Mouse (Mus musculus) forebrain, embryonic 15.5 days (tissue): ENCODE measurements around the gene Lrrc8d. TPM values are rescaled to one million over a fixed set of nuclear protein-coding genes. Genes with fewer than 3 reads are reported as not detected.
"Not testable (repeated sequence)": the region's sequence is repeated elsewhere in the genome, so short reads cannot be mapped to it uniquely, and the experiment has no call there.

Source experiments
- ATAC-seq: fragments of 200-750 bp; cut with Nextera tagmentation; replicated peaks from 2 replicates; pipeline ENCODE4 v1.8.0; 2017; ENCODE audit warnings: mild to moderate bottlenecking, moderate TSS enrichment, moderate library complexity
- H3K27ac ChIP-seq: fragments of 300-500 bp; sonication (generic); replicated peaks from 2 replicates; pipeline ENCODE4 v1.5.1; 2015; ENCODE audit warnings: mild to moderate bottlenecking, inconsistent platforms
- H3K27me3 ChIP-seq: fragments of 300-500 bp; sonication (generic); 2 replicates; pipeline ENCODE4 v1.6.1; 2015; ENCODE audit warnings: inconsistent platforms
- H3K36me3 ChIP-seq: fragments of 300-500 bp; sonication (generic); 2 replicates; pipeline ENCODE4 v1.6.1; 2015; ENCODE audit warnings: mild to moderate bottlenecking, inconsistent platforms
- H3K4me1 ChIP-seq: fragments of 300-500 bp; sonication (generic); 2 replicates; pipeline ENCODE4 v1.6.1; 2015; ENCODE audit warnings: inconsistent platforms
- H3K4me2 ChIP-seq: fragments of 300-500 bp; sonication (generic); replicated peaks from 2 replicates; pipeline ENCODE4 v1.6.1; 2015; ENCODE audit warnings: mild to moderate bottlenecking, inconsistent platforms
- H3K4me3 ChIP-seq: fragments of 300-500 bp; sonication (generic); 2 replicates; pipeline ENCODE4 v1.5.1; 2015; ENCODE audit warnings: mild to moderate bottlenecking, inconsistent platforms
- H3K9ac ChIP-seq: fragments of 300-500 bp; sonication (generic); replicated peaks from 2 replicates; pipeline ENCODE4 v1.6.1; 2015; ENCODE audit warnings: mild to moderate bottlenecking, inconsistent platforms
- H3K9me3 ChIP-seq: fragments of 300-500 bp; sonication (generic); 2 replicates; pipeline ENCODE4 v1.6.1; 2016; ENCODE audit warnings: inconsistent platforms
- WGBS: fragments of 180-500 bp; shearing (Covaris S2); methylation state at CpG from one replicate; pipeline ENCODE4 v1.1.7; 2015; ENCODE audit warnings: mixed read lengths; 5-methylcytosine and 5-hydroxymethylcytosine counted together
- polyA plus RNA-seq: library from polyadenylated mRNA; unstranded; fragments of >200 nt; fragmentation: Nextera tagmentation; extraction: Ambion mirVana; gene quantifications from 2 replicates; pipeline ENCODE4 v1.2.1, GENCODE M21; 2015

The Lrrc8d gene
- polyA plus RNA-seq, 1 experiment from 2014 or later = 38.2 TPM

GRCm38 (mm10) chr5:105675511-105675910, 24.3 kb upstream of the Lrrc8d start:
- Histone ChIP-seq H3K36me3 (no peaks in the 10 kb centered on the region), H3K27ac (no peak overlapping the region), H3K4me3 (no peak overlapping the region), H3K9me3 (no peaks in the 10 kb centered on the region), H3K4me1 (peaks cover 4% of the 10 kb centered on the region; the same call in 1 of the 2 replicates), H3K4me2 (no peak overlapping the region), H3K27me3 (no peaks in the 10 kb centered on the region), H3K9ac (no peak overlapping the region)
- no peak for ATAC-seq
- 95% methylated on average over 4 of the region's 4 CpGs for WGBS

- ATAC-seq = no peak
- no peak overlapping the region for H3K4me2 ChIP-seq
- H3K27ac ChIP-seq = no peak overlapping the region
- H3K36me3 ChIP-seq = no peaks in the 10 kb centered on the region
- H3K27me3 ChIP-seq = no peaks in the 10 kb centered on the region
- H3K9ac ChIP-seq = no peak overlapping the region
- 91% methylated on average over 2 of the region's 2 CpGs for WGBS
- H3K4me1 ChIP-seq = peaks cover 4% of the 10 kb centered on the region; the same call in 1 of the 2 replicates
- H3K9me3 ChIP-seq = no peaks in the 10 kb centered on the region
- H3K4me3 ChIP-seq = no peak overlapping the region
Observed at GRCm38 (mm10) chr5:105677071-105677470, 22.7 kb upstream of the Lrrc8d start.

- Histone ChIP-seq H3K4me1 (peaks cover 4% of the 10 kb centered on the region; the same call in 1 of the 2 replicates), H3K9me3 (no peaks in the 10 kb centered on the region), H3K4me3 (no peak overlapping the region), H3K27me3 (no peaks in the 10 kb centered on the region), H3K27ac (no peak overlapping the region), H3K36me3 (no peaks in the 10 kb centered on the region), H3K4me2 (no peak overlapping the region), H3K9ac (no peak overlapping the region)
- WGBS = 79% methylated on average over 8 of the region's 8 CpGs
- no peak for ATAC-seq
Observed at GRCm38 (mm10) chr5:105678243-105678642, 21.5 kb upstream of the Lrrc8d start.

- 49% methylated on average over 4 of the region's 4 CpGs for WGBS
- no peak overlapping the region for H3K4me2 ChIP-seq
- peaks cover 4% of the 10 kb centered on the region; the same call in 1 of the 2 replicates for H3K4me1 ChIP-seq
- no peak for ATAC-seq
- no peak overlapping the region for H3K9ac ChIP-seq
- no peaks in the 10 kb centered on the region for H3K9me3 ChIP-seq
- H3K27ac ChIP-seq = no peak overlapping the region
- no peaks in the 10 kb centered on the region for H3K36me3 ChIP-seq
- no peak overlapping the region for H3K4me3 ChIP-seq
- H3K27me3 ChIP-seq = no peaks in the 10 kb centered on the region
Observed at GRCm38 (mm10) chr5:105679261-105679660, 20.5 kb upstream of the Lrrc8d start.

- H3K4me3 ChIP-seq = no peak overlapping the region
- no peak overlapping the region for H3K4me2 ChIP-seq
- no peak overlapping the region for H3K9ac ChIP-seq
- no peaks in the 10 kb centered on the region for H3K9me3 ChIP-seq
- no peak for ATAC-seq
- H3K4me1 ChIP-seq = peaks cover 4% of the 10 kb centered on the region; the same call in 1 of the 2 replicates
- H3K36me3 ChIP-seq = no peaks in the 10 kb centered on the region
- WGBS = 41% methylated on average over 9 of the region's 9 CpGs
- H3K27me3 ChIP-seq = no peaks in the 10 kb centered on the region
- no peak overlapping the region for H3K27ac ChIP-seq
Observed at GRCm38 (mm10) chr5:105679921-105680843, 19.6 kb upstream of the Lrrc8d start.

GRCm38 (mm10) chr5:105682143-105682611, 17.6 kb upstream of the Lrrc8d start:
- Histone ChIP-seq H3K9me3 (no peaks in the 10 kb centered on the region), H3K4me2 (no peak overlapping the region), H3K4me3 (no peak overlapping the region), H3K27ac (no peak overlapping the region), H3K4me1 (peaks cover 4% of the 10 kb centered on the region; the same call in 1 of the 2 replicates), H3K27me3 (no peaks in the 10 kb centered on the region), H3K36me3 (no peaks in the 10 kb centered on the region), H3K9ac (no peak overlapping the region)
- no peak for ATAC-seq
- WGBS = 71% methylated on average over 9 of the region's 9 CpGs

- 30% methylated on average over 4 of the region's 4 CpGs for WGBS
- no peaks in the 10 kb centered on the region for H3K9me3 ChIP-seq
- ATAC-seq = no peak
- H3K4me2 ChIP-seq = no peak overlapping the region
- H3K27ac ChIP-seq = no peak overlapping the region
- no peaks in the 10 kb centered on the region for H3K36me3 ChIP-seq
- peaks cover 4% of the 10 kb centered on the region; the same call in 1 of the 2 replicates for H3K4me1 ChIP-seq
- no peak overlapping the region for H3K4me3 ChIP-seq
- no peaks in the 10 kb centered on the region for H3K27me3 ChIP-seq
- H3K9ac ChIP-seq = no peak overlapping the region
Observed at GRCm38 (mm10) chr5:105683912-105684350, 15.8 kb upstream of the Lrrc8d start.

- Histone ChIP-seq H3K27me3 (no peaks in the 10 kb centered on the region), H3K9me3 (no peaks in the 10 kb centered on the region), H3K27ac (no peak overlapping the region), H3K4me1 (peaks cover 3% of the 10 kb centered on the region; the same call in 1 of the 2 replicates), H3K4me3 (no peak overlapping the region), H3K9ac (no peak overlapping the region), H3K36me3 (no peaks in the 10 kb centered on the region), H3K4me2 (no peak overlapping the region)
- 30% methylated on average over 14 of the region's 14 CpGs for WGBS
- peak; percentile 64 for ATAC-seq
Observed at GRCm38 (mm10) chr5:105684861-105685600, 14.7 kb upstream of the Lrrc8d start.

- not testable (repeated sequence) for ATAC-seq
Observed at GRCm38 (mm10) chr5:105685780-105686305, 13.9 kb upstream of the Lrrc8d start.

GRCm38 (mm10) chr5:105686331-105686995, 13.3 kb upstream of the Lrrc8d start:
- no peaks in the 10 kb centered on the region for H3K36me3 ChIP-seq
- no peak for ATAC-seq
- H3K9ac ChIP-seq = no peak overlapping the region
- H3K27ac ChIP-seq = no peak overlapping the region
- no peaks in the 10 kb centered on the region for H3K9me3 ChIP-seq
- H3K4me2 ChIP-seq = no peak overlapping the region
- H3K27me3 ChIP-seq = no peaks in the 10 kb centered on the region
- no peaks in the 10 kb centered on the region for H3K4me1 ChIP-seq
- WGBS = 63% methylated on average over 12 of the region's 12 CpGs
- no peak overlapping the region for H3K4me3 ChIP-seq

More at GRCm38 (mm10) chr5:105685780-105686305, 13.9 kb upstream of the Lrrc8d start:
- not testable (repeated sequence) for H3K27me3 ChIP-seq, H3K9ac ChIP-seq, H3K36me3 ChIP-seq, H3K9me3 ChIP-seq, H3K4me2 ChIP-seq, H3K27ac ChIP-seq, H3K4me3 ChIP-seq, H3K4me1 ChIP-seq
- WGBS = 84% methylated on average over 6 of the region's 7 CpGs
